Mouse (Mus musculus) ZHBTc4 (cell line): Measurements from ENCODE around the gene Castor1.

ENCODE experiments used
- DNase-seq: peaks from one replicate; pipeline ENCODE4 v3.0.0-alpha.2; 2011; ENCODE audit warnings: low read depth, low spot score

Castor1 gene

DNA sequence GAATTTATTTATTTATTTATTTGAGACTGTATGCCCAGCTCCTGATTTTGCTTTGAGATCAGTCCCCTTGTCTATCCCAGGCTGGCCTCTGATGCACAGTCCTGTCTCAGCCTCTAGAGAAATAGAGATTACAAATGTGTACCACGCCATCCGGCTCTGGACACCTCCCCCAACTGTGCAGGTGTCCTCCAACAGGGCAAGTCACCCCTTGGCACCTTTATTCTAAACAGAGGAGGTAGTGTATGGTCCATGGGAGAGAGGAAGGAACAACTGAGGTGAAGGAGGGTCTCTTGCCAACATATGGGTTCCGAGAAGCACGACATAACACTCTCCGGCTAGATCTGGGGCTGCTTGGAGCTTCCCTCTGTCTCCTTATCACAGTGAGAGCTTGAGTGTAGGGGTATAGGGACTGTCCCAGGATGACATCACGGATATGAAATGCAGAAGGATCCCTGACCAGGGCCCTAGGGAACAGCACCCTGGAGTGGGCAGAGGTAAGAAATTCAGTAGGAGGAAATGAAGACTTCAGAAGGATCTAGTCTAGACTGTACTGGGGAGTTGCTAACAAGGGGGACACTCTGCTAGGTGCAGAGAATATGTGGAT, 17.1 kb downstream of the Castor1 start:
- DNase-seq = no peak

DNA sequence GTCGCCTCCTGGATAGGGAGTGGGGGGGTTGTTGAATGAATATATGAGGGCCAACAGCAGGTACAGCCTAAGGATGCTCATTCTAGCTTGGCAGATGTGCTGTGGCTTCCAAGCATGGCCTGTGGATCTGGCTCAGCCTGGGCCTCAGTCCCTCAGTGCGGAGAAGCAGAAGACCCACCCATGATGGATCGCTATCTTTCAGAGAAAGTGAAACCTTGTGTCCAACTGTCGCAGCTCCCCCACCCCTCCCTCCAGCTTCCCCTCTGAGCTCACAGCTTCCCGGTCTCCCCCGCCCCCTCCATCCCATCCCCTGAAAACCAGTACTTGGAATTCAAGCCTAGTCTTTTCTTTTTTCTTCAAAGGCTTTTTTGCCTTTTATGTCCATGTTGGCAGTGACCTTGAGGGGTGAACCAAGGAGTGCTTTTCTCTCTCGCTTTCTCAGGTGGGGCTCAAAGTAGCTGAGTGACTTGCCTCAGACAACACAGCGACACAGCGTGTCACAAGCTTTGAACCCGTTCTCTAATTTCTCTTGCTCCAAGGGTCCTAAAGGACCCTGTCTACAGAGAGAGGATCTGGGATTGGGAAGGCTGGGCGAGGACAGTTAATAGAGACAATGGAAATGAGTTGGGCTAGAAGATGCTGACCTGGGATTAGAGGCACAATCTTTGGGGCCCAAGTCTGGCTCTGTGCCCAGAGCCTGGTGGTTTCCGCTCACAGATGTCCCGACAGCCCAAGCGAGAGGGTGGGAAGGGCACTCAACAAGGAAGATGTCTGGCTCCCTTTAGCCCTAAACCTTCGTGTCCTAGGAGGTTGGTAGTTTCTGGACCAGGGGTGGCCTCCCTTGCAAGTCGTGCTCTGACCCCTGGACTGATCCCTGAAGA, 17.9 kb downstream of the Castor1 start, which contains the start of gene Osm:
Osm (plus strand) TSS at position 756 of the 881 bp plus-strand sequence.
- peak; percentile 88 for DNase-seq

DNA sequence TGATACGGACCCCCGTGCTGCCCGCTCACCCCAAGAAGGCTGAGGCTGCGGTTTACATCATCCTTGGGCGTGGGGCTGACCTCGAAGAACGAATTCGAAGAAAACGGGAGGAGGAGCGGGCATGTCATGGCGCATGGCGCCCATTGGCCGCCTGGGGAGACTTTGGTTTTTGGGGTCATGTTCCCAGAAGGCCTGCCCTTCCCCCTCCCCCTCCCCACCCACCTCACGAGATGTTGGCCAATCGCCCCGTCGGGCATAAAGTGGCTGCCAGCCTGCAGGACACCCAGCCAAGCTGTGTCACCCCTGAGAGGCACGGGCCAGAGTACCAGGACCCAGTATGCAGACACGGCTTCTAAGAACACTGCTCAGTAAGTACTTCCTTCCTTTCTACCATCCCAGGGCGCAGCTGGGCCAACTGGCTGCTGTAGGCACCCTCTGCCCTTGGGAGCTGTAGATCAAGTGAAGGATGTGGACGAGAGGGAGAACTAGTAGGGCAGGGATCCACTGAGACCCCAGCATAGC, 18.6 kb downstream of the Castor1 start:
- DNase-seq = no peak

DNA sequence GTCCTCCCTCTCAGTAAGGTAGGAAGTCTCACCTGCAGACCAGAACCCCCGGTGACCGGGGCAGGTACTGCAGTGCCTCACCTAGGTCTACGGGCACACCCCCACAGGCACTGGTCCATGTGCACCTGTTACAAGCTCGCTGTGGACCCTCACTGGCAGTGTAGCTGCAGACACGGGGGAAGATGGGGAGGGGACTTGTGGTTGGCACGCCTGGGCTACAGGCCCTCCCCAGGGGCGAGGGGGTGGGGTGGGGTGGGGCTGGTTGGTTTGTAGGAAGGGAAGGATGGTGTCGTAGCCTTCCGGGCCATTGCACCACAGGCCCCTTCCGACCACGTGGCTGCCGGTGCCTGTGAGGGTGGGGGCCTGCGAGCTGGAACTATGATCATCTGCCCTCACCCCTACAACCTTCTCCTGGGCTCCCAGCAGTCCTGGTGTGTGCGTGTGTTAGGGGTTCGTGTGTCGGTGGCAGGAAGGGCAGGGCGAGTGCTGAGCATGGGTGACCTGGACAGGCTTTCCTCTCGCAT, 19.4 kb downstream of the Castor1 start:
- peak; percentile 56 for DNase-seq

DNA sequence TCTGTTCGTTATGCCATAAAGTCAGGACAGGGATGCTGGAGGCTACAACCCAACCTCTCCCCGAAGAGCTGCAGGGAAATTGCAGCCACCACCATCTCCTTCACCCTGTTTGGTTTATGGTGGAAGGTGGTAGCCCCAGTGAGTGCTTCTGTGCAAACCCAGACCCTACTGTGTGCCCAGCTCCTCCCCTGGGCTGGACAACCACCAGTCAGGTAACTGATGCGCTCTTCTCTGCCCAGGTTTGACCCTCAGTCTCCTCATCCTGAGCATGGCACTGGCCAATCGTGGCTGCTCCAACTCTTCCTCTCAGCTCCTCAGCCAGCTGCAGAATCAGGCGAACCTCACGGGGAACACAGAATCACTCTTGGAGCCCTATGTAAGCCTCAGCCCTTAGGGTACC, 20.1 kb downstream of the Castor1 start:
- no peak for DNase-seq

DNA sequence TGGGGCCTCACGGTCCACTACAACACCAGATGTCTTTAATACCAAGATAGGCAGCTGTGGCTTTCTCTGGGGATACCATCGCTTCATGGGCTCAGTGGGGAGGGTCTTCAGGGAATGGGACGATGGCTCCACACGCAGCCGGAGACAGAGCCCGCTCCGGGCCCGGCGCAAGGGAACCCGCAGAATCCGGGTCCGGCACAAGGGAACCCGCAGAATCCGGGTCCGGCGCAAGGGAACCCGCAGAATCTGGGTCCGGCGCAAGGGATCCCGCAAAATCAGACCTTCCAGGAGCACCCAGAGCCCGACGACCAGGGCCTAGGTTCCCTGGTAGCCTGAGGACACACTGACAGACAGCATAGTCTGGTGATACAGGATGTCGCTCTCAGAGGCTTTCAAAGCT, 21.7 kb downstream of the Castor1 start:
- DNase-seq = no peak

DNA sequence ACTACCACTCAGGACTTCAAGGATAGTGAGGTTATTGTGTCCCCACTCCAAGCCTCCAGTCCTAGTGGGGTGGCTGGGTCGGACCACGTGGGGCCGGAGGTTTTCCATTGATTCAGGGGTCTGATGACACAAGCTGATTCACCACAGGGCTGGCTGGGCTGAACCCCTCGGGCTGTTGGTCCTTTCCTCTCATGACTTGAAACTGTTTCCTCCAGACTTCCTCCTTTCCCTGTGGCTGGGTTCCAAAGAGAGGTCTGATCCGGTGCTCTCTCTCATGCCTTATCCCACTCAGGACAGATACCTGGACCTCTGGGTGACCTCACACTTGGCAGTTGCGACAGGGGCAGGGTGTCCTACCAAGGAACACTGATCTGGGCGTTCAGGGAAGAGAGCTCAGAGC, 22.1 kb downstream of the Castor1 start:
- DNase-seq = no peak

DNA sequence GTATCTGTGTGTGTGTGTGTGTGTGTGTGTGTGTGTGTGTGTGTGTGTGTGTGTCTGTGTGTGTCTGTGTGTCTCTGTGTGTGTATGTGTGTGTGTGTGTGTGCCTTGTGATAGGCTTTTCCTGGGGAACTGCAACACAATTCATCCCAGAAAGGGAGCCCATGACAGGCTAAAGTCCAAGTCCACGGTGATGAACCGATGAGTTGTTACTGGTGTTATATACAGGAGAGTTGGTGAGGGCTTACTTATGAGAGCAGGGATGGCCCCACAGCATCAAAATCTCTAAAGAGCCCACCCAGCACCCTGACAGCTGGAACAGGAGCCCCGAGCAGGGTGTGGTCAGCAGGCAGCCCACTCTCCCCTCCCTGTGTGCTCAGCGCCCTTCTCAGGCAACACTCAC, 23.2 kb downstream of the Castor1 start:
- DNase-seq = no peak

DNA sequence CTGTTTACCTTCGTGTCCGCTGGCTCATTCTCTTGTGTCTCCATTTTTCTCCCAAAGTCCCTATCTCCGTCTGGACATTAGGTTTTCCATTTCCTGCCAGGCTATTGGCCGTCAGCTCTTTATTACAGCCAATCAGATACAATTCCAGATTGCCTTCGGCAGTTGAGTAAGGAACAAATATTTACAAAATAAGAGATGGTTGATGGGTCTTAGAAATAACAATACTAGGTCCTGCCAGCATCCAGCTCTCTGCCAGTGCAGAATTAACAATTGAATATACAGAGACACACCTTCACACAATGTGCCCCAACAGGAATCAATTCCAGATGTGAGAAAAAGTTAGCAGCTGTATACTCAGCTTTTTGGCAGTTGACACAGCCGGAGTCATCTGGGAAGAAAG, 28.1 kb downstream of the Castor1 start:
- peak; percentile 88 for DNase-seq

DNA sequence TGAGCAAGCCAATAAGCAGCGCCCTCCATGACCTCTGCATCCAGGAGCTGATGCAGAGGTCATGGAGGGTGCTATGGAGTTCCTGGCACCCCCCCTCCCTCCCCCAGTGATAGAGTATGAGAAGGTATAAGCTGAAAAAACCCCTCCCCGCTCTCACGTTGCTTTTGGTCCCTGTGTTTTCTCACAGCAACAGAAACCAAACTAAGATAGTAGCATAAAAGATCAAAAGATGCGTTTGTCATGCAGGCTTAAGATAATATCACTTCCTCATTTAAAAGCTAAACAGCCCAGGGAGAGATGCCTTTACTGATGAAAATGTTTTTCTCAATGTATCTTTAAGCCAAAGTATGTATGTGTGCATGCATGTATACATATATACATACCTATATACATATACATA, 28.6 kb downstream of the Castor1 start:
- no peak for DNase-seq

DNA sequence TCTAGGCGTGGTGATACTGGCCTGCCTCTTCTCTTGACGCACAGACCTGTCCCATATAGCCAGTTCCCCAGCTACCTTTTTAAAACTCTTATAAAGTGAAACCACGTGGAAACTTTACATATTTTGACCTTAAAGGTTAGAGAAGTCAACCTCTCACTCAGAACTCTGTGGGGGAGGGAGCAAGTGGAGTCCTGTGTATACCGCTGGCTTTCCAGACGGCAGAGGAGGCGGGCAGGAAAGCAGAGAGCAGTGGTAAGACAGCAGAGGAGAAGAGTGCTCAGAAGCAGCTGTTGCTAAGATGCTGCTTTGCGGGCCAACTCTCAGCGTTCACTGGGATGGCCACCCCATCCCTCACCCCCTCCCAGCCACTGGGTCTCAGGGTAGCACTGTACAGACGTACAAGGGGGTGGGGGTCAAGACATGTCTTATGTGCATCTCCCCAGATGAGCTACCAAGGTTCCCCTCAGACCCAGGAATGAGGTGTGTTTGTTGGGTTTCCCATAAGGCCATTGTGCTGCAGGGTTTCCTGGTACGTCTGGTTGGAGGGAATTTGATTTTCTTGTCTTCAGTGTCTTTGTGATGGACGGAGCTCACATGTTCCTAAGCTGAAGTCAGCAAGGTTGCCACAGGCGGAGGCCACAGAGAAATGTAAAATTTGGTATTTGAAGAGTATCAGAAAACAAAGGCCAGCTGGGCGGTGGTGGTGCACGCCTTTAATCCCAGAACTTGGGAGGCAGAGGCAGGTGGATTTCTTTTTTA, 29.4 kb downstream of the Castor1 start:
- peak; percentile 68 for DNase-seq

DNA sequence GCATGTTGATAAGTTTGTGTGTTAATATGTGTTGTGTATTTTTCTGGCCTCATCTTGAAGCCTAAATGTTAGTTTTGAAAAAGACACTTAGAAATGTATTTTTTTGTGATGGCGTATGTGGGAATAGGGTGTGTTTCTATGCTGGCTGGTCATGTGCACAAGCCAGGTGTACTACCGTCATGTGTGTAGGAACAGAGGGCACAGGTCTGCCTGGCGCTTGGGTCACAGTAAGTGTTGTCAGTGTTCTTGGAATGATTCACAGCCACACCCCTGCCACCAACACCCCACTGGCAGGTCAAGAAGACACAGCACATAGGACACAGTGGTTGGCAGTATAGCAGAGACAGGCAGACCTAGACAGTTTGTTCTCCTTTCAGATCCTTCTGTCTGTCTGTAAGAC, 31.1 kb downstream of the Castor1 start:
- no peak for DNase-seq

DNA sequence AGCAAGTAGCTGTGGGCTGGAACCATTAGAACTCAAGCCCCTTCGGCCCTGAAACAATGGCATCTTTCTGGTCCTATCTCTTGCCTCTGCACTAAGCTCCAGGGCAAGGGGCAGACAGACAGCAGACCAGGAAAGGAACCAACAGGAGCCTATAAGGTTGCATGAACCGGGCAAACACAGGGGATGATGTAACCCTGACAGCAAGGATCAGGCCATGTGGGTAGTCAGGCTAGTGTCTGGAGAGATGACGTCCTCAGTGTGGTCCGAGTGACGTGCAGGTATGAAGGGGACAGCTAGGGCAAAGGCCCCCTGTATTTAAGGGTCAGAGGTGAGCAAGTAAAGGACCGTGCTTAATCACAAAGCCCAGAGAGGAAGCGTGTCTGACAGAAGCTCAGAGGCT, 32.3 kb downstream of the Castor1 start:
- no peak for DNase-seq

DNA sequence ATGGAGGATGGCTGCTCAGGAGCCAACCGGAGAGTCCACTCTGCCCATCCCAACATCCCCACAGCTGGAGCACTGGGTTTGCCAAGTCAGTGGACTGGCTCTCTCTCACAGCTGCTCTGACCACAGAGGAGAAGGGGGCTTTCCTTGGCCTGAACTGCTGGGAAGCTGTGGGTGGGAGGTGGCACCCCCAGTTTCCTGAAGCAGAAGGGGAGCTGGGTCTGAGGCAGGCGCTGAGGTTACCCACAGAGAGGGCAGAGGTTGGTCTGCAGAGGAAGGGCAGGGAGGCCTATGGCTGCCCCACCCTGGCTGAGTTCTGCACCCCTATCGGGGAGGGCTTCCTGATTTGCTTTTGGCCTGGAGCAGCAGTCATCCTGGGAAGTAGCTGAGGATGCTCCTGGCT, 33.4 kb downstream of the Castor1 start:
- no peak for DNase-seq

DNA sequence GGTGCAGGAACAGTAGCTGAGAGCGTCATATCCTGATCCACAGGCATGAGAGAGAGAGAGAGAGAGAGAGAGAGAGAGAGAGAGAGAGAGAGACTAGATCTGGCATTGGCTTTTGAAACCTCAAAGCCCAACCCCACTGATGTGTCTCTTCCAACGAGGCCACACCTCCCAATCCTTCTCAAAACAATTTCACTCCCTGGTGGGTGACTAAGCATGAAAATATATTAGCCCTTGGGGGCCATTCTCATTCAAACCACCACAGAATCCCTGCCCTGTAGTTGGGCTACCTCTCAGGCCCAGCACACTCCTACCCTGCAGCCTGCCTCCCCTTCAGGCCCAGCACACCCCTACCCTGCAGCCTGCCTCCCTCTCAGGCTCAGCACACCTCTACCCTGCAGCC, 34.9 kb downstream of the Castor1 start:
- DNase-seq = peak; percentile 74

DNA sequence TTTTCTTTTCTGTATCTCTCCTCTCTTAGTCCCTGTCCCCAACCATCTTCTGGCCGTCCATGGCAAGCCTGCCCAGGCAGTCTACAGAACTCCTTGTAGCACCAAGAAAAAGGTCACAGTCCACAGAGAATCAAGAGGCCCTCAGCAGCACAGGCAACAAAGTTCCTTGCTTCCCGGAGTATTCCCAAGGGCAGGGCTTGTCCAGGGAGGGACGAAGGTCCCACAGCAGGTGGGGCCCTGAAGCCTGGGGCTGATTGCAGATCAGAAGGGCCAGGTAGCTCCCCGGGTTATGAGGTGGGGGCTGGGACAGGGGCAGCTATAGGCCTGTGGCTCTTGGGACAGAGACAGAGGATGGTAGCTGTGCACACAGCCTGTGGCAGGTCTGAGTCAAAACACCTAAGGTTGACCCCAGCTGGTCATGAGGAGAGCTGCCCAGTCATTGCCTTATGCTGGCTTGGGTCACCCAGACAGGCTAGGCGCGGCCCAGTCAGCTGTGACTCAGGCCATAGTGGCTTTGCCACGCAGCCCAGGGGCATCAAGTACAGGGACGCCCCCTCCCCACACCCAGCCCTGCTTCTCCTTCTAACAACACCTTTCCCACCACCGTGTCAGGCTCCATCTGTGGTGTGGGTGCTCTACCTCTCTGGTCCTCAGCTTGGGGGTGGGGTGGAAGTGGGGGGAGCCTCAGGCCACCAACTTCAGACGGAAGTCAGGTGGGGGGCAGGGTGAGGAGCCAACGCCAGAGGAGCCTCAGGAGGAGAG, 39.0 kb downstream of the Castor1 start, which contains the start of gene Lif:
Lif (plus strand) TSS at position 712 of the 762 bp plus-strand sequence.
- no peak for DNase-seq

DNA sequence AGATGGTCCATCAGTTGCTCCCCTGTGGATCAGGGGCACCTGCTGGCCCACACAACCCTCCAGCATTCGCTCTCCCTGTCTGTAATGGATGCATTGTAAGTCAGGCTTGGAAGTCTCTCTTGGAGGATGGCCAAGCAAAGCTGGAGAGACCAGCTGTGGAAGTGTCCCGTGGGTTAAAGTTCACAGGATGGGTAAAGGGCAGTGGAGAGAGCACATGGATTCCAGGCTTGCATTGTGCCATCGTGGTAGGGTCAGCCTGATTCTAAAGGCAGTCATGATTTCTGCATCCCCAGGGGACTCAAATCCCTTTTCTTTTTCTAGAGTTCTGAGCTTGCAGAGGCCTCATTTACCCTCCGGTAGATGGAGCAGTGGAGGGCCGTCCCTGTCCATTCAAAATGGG, 39.7 kb downstream of the Castor1 start:
- DNase-seq = no peak

DNA sequence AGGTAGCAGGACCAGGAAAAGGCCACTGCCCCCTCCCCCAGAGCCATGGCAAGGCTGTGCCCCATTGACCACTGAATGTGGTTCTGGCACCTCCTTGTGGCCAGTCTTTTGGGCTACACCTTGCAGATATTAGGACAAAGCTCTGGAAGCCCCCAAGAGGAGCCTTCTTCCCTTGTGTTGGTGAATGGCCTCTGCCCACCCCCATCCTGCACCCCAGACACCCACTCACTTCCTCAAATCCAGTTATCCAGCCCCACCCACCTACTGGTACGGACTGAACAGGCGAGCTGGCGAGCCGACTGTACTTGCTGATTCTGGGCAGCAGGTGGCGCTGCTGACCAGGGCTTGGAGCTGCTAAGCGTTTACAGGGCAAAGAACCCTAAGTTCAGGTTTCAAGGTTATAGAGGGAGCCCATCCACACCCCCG, 40.6 kb downstream of the Castor1 start:
- peak; percentile 87 for DNase-seq

DNA sequence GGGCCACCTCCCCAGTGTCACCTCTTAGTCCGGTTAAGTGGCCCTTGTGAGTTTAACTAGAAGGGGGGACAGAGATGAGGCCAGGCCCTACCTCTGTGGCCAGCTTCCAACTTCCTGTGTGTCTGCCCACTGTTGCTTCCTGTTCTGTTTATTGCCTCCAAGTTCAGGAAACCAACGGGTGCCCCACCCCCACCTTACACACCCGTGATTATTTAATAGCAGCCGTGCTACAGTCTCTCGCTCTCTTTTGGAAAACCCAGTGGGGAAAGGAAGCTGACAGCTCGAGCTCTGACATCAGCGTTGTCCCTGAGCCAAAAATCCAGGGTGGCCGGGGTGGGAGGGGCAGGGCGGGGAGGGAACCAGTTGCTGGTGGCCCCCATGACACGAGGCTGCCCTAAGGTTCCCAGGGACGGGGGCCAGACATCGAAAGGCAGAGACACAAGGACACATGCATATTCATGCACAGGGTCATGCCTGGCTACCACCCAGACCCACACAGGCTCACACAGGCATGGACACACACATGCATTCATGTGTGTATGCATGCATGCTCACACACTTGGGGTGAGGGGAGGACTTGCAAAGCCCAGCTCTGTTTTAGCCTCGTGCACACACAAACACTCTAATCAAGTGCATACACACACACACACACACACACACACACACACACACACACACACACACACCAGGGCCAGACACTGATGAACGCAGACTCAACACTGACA, 42.6 kb downstream of the Castor1 start:
- DNase-seq = no peak

DNA sequence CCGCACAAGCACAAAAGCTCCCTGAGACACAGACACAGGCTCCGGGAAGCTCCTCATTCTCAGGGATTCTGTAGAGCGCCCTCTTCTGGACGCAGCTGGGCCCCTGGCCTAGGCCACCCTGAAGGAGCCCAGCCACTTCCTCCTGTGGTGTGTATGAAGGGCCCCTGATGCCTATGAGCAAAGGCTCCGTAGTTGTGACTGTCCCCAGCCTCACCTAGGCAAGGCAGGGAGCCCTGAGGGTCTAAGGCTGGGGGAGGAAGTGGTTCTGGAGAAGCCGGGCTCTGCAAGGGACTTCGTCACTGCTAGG, 43.1 kb downstream of the Castor1 start:
- peak; percentile 76 for DNase-seq

DNA sequence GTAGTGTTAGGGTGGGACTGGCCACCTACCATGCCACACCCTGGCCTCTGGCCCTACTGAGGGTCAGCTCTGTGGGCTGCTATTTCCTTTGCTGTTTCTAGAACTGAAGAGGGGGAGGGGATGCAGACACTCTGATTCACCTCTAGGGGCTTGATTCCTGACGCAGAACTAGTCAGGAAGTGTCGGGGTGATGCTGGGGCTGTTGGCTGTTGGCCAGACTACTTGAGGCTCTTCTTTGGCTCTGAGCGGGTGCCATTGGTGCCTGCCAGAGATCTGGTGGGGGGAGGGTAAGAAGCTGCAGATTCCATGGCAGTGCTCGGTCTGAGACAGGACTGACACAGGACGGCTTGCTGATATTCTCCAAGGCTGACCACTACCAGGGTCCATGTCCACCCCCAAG, 43.9 kb downstream of the Castor1 start:
- DNase-seq = peak; percentile 71
